Mouse (Mus musculus) hindlimb bud, embryonic 11.5 days (tissue): ENCODE measurements around the gene Blnk.

ENCODE experiments used
- DNase-seq: peaks from one replicate; pipeline ENCODE4 v3.0.0-alpha.2; 2012; ENCODE audit warnings: low read depth, low spot score; ENCODE audit errors: extremely low spot score

Blnk gene

DNA sequence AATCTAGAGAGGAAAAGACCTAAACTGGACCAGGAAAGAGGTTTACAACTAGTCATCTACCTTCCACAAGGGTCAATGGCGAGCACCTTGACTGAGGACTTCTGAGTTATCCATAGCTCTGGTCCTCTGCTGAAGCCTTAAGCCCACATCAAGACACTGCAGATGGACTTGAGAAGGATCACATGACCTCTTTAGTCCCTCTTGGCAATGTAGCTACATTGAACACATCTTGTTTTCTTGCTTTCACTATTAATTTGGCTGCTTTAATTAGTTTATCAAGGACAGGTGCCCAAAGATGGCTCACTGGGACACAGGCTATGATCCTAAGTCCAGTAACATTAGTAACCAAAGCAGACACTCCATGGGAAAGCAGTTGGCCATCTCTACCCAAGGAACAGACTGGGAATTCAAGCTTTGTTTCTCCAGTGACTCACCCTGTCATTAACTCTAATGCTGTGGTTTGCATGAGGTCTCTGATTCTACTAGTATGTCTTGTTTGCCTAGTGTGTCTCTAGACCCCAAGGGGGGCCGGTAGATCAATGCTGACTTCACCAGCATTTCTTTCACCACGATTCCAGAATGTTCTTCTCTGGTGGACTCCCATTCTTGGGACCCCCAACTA is 9.5 kb upstream of the Blnk start:
- no peak for DNase-seq

DNA sequence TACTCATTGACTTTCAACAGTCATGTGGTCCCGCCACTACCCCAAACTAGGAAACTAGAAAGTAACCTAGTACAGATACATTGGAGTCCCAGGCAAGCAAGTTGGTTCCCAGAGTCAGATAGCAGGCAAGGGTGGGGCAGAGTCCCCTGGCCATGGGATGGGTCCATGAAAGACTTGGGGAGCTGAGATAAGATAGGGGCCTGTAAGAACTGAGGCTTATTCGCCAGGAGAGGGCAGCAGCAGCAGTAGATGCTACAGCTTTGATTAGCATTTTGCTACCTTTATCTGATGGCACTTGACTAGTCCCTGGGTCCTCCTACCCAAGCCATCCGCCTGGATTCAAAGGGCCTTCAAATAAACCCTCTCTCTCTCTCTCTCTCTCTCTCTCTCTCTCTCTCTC is 5.2 kb upstream of the Blnk start:
- DNase-seq, result no peak

DNA sequence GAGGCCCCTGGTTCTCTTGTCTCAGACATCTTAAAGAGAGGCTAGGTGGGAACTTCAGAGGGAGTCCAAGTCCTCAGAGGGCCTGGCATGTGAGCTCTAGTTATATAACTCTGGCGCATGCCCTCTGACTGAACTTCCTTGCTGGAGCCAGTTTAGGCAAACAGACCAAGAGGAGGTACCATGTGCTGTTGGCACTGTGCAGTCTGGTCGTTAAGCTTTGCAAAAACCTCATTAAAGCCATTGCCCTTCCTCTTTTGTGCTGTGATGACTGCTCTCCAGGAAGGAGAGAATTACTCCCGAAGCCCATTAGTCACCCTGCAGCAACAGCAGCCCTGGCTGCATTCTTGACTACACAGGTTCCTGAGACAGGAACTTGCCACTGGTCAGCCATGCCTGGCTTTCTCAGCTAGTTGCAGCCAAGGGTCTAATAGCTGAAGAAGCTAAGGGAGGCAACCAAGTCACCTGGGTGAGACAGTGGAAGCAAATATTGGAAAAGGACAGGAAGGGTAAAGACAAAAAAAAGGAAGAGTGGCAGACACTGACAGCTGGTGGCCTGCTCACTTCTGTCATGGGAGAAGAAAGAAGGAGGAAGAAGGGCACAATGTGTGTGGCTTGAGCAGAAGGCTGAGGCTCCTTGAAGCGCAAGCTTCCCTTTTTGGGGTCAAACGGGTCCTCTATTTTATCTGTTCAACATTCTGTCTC is 4.3 kb upstream of the Blnk start:
- DNase-seq, result no peak

DNA sequence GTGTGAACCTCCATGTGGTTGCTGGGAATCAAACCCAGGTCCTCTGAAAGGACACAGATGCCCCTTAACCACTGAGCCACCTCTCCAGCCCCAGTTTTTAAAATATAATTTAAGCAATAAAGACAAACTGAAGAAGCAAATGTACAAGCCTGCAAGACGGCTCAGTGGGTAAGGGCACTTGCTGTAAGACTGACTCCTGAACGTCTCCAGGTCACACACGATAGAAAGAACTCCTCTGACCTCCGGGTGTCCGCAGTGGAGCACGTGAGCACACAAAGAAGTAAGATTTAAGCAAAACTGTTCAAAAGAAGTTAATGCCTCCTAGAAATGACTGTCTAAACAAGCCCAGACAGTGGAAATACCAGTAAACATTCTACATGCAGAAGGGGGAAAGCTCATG is 2.4 kb upstream of the Blnk start:
- no peak for DNase-seq

DNA sequence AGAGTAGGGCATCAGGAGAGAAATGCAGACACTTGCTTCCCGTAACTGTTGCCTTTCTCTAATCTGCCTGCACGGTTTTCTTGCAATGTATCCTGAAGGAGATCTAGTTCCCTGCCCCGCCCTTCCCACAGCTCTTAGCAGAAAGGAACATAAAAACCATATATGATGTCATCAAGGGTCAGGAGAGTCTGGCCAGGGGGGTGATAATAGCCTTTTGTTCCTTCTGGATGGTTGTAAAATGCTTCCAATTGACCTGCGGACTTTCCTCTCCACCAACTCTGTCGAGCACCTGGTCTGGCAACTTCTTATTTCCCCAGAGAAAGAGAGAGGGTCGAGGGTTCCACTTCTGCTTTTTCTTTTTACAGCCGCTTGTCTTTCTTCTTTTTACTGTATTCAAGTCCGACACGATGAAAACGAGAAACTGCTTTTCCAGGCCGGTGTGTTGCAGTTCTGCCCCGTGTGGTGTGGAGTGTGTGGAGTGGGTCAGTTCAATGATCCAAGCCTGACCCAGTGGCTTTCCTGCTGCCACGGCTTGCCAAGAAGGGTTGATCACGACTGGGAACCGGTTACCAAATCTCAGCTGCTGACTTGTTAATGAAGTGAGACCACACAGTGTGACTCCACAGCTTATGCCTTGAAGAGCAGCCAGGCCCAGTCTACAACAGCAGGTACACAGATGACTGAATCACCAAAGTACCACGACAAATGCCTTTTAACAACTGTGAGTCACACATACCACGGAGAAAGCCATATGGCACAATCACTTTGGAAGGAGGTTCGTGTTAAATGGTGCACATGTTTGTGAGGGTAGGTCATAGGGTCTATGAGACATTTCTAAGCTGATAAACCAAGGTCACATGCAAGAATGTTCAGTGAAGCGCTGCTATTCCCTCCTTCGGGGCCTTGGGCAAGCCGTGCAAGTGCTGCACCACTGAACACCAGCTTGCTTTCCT is 1.4 kb upstream of the Blnk start:
- no peak for DNase-seq

DNA sequence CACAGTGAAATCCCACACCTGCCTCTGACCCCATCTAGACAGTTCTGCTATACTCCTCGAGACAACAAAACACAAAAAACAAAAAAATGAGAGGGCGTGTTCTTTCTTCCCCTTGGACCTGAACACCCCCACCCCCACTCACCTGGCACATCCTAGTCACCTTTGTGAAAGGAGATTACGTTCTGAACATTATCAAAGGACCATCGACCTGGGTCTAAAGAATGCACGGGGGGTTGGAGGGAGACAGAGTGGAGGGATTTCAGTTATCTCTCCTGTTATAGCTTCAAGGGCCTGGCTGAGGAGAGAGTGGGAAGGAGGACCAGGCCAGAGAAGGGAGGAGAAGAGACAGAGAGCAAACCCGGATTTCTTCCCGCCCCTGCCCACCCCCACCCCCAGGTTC is 576 bp upstream of the Blnk start:
- DNase-seq, result no peak

DNA sequence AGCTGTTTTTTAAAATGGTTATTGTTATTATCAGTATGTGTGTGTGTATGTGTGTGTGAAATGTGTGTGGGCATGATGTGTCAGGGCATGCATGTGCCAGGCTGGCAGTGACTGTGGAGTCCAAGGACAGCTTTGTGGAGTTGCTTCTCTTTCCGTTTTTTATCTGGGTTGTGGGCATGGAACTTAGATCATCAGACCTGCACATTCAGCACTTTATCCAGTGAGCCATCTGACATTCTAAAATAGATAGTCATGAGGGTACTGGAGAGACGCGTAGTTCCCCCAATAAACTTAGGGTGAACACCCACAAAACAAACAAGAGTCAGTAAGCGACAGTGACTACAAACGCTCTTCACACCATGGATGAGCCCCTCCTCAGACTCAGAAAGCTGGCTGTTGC is 979 bp downstream of the Blnk start:
- no peak for DNase-seq

DNA sequence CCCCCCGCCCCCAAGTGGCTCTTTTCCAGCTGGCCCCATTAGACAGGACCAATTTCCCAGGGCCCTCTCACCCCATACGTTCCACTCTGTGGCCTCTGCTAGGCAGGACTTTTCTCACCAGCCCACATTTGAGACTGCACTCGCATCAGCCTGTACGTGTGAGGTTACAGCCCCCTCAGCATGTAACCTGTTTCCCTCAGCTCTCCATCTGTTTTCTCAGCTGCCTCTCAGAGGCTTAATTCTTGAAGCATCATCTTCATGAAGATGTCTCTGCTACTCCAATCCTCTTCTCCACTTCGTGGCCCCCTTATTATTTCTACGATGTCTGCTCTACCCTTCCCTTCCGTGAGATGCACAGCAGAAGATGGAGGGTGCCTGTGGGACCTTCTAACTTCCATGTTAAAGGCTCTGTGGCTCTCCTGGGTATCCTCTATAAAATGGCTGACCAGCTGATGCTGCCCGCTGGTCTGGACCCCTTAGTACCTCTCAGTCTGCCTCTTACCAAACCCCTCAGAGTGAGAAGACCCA is 1.8 kb downstream of the Blnk start:
- DNase-seq, result no peak

DNA sequence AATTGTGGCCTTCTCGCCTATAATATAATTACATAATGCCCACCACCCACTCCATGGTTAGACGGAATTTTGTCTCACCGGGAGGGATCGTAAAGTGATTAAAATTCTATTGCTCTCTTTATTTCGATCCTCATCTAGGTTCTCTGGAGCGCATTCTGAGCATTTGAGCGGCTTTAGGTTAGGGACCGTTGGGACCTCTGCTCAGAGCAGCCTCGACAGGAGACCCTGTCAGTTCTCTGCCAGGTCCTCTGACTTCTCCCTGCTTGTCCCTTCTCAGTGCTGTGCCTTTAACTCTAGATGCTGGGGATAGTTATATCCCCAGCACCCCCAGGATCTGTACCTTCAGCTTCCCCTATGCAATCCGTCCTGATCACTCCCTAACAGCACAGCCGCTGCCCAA is 2.2 kb downstream of the Blnk start:
- DNase-seq, result no peak

DNA sequence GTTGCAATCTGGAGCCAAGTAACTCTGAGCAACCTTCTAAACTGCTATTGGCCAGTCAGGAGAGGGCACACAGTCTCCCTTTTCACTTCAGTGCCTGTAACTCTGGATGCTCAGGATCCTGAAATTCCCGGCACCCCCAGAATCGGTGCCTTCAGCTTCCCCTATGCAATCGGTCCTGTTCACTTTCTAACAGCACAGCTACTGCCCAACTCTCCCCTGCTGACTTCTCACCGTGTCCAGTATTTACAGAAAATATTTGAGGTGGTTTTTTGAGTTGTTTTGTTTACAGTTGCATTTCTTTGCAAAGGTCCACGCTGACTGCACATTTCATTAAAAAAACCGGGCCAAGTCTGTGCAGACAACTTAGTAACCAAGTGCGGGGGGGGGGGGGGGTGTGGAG is 2.7 kb downstream of the Blnk start:
- DNase-seq, result no peak

DNA sequence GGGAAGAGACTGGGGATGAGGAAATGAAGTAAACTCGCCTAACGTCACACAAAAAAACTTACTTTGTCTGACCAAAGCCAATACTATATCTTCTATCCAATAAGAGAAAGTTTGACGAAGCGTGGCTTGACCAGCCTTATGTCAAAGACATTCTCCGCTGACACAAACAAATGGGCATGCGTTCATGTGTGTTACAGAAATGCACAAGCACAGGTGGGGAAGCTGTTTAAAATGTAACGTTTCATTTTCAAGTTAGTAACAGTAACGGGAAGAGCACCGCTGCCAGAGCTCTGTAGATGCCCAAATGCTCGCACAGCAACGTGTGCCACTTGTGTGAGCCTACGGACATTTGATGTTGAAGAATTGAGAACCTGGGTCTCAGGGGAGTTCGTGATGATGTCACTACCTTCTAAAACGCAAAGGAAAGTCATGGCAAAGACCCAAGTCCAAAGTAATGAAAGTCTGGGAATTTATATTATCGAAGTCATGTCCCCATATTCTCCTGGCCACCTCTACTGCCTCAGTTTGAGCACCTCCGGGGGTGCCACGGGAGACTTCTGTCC is 3.5 kb downstream of the Blnk start:
- DNase-seq, result no peak

DNA sequence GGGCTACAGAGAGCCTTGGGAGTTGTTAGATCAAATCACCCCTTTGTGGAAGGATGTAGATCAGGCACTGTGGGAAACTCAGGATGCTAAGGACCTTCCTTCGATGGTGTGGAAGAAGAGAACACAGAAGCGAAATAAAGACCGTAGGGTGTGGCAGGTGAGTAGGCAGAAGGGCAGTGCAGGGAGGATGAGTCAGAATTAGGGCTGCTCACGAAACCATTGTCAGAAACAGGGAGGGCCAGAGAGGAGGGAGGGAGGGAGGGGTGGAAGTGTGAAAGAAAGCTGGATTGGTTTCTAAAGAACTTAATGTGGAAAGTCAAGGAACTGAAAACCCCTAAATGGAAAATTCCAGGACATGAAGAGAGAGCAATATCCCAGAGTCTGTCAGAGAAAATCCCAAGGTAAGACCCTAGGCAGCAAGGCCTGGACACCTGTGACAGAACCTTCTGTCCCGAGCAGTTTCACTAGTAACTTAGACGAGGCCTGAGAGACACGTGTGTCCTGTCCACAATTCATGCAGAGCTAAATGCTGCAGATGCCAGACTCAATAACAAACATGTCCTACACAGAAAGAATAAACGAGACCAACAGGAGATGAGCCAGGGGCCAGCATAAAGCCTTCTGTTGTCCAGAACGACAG is 4.3 kb downstream of the Blnk start:
- DNase-seq, result no peak

DNA sequence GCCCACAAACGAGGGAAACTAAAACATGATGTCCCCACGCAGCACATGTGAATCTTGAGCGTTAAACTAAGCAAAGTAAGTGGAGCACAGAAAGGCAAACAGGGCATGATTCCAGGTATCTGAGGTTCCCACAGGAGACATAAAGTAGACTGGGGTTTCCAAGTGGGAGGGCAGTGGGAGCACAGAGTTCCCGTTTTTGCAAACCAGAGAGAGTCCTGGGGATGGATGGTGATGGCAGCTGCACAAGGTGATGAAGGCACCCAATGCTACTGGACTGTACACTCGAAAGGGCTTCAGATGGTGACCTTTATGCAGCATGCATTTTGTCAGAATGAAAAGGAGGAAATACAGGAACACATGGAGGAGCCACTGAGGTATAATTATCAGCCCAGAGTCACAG is 5.5 kb downstream of the Blnk start:
- no peak for DNase-seq

DNA sequence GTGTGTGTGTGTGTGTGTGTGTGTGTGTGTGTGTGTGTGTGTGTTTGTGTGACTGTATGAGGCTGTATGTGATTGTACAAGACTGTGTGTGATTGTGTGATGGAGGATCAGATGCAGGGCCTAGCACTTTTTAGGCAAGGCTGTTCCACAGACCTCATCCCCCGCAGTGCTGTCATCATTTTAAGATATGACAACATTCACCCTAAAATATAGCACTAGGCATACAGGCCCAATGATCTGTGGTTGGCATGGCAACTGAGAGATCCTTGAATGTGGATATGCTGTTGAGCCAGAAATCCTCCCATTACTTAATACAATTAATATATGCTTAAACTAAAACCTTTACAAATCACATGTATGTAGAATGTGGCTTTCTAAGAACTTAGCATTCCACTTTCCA is 9.8 kb downstream of the Blnk start:
- no peak for DNase-seq

DNA sequence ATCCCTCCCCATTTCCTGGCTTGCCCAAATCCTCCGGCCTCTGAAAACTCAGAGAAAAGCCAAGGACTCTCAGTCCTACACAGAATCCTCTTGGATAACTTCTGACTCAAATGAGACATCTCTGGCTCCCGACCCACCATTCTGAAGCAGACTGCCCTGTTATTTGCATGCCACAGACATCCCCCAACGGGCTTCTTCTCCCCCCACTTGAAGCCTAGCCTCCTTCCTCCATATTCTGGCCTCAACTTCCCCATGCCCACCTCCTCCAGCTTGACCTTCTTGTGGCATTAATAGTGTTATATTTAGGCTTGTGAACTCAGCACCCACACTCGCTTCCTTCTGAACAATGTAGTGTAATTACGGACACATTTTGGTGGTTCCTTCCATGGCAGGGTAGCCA is 13.7 kb downstream of the Blnk start:
- DNase-seq, result no peak

DNA sequence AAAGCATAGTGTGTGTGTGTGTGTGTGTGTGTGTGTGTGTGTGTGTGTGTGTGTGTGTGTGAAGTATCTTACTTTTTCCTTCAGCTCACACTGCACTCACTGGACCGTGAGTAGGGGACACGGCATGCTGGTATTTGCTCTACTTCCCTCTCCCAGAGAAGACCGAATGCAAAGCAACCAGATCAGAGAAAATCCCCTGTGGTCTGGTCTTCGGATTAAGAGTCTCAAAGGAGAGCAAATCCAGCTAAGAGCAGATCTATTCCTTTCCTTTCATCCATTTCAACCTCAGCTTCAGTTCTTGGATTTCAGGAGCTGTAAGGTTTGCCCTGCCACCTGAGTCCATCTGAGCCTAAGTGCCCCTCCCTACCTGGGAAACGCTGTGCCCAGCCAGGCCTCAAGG is 16.3 kb downstream of the Blnk start:
- no peak for DNase-seq

DNA sequence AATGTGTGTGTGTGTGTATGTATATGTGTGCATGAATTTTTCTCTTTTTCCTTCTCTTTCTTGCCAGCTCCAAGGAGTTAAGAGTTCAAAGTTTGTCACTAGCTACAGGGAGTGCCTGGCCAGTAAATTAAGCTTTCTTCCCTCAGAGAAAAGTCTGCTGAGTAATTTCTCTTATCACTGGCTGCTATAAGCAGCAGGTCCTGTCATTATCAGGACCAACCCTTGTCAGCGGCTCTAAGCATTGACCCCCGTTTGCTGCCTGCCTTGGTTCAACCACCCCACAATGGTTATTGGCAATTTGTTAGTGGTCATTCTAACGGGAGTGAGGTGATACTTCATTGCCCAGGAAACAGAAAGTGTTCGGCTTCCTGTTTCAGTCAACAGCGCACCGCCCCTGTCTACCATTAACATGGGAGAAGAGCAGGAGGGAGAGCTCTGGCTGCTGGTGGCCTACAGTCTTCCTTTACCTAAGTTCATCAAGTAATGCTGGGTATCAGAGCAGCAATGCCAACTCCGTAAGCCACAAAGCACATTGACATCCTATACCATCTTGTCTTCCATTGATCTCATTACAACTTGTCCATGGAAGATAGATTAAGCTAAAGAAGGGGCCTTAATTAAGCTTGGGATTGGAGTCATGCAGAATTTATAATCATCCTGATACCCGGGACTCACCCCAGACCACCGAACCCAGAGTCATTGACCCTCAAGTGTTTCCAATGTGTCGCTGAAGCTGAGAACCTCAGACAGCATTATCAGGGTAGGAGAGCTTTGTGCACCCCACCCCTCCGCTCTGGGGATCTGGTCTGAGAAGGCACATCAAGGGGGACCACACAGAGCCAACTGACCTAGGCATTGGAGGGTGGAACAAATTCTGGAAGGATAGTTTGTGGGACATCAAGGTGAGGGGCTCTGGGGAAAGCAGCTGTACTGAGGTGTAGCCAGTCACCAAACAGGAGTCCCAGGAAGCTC is 17.1 kb downstream of the Blnk start:
- no peak for DNase-seq

DNA sequence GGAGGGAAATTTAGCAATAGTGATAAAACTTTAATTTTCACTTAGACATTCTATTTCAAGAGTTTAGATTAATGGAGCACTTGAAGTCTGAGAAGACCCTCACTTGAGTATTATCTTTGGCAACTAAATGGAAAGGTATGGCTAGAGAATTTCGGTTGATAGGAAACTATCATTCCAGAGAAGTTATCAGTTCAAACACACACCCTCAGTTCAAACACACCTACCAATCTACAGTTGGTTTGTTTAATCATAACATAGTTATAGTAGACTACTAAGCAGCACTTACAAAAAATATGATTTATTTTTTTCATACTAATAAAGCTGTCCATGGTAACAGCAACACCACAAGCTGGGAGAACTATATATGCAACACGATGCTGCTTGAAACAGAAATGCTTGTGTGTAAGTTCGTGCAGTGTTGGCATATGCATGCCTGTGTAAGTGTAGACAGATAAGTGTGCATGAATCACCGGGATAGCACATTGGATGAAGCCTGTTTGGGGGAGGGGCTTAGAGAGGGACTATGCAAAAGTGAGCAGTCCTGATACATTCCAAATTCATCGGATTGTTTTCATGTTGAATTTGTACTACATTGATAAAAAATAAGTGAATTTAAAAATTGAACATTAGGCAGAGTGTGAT is 22.9 kb downstream of the Blnk start:
- no peak for DNase-seq

DNA sequence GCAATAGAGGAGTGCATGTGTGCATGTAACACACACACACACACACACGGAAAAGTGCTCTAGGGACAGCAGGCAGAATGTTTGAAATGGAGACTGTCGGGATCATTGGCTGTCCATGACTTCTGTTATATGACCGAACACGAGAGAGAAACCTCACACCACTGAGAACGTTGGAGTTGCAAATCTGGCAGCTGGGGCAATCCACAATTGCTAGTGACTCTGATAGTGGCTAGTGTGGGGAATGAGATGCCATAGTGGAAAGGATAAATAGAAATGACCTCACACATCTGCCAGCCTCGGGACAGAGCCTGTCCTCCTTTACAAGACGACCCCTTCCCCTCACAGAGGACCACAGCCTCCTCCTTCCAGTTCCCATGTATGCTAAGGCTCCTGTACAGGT is 23.6 kb downstream of the Blnk start:
- DNase-seq, result no peak
